Mouse (Mus musculus): ENCODE data around the gene Kif18a. TPM values are rescaled to one million over a fixed set of nuclear protein-coding genes. Genes with fewer than 3 reads are reported as not detected.

Gene Kif18a
- polyA plus RNA-seq, 1 experiment from 2014 or later: 35.8 TPM

GRCm38 (mm10) chr2:109281341-109281690 lies 778 bp downstream of the Kif18a start:
- no peaks in the 10 kb centered on the region for H3K27me3 ChIP-seq (ENCODE audit: control insufficient read depth, insufficient read depth, low read length)

GRCm38 (mm10) chr2:109284121-109284520 lies 3.6 kb downstream of the Kif18a start:
- no peak overlapping the region for H3K4me3 ChIP-seq (ENCODE audit: low read depth, low read length)
- H3K36me3 ChIP-seq (ENCODE audit: control insufficient read depth, insufficient read depth, low read length): no peaks in the 10 kb centered on the region
- H3K9me3 ChIP-seq (ENCODE audit: control insufficient read depth, low read length): no peaks in the 10 kb centered on the region
- H3K27ac ChIP-seq (ENCODE audit: low read depth, low read length): no peak overlapping the region
- DNase-seq (ENCODE audit: low spot score): no peak
- H3K27me3 ChIP-seq (ENCODE audit: control insufficient read depth, insufficient read depth, low read length): no peaks in the 10 kb centered on the region
- no peak for ATAC-seq (ENCODE audit: insufficient read depth, low FRiP score, low TSS enrichment)
- WGBS: 97% methylated on average over 3 of the region's 3 CpGs
- H3K4me2 ChIP-seq (ENCODE audit: low read depth): no peak overlapping the region
- H3K4me1 ChIP-seq (ENCODE audit: control insufficient read depth, insufficient read depth, low read length): no peaks in the 10 kb centered on the region; the same call in 1 of the 2 replicates
- H3K9ac ChIP-seq (ENCODE audit: low read length): no peak overlapping the region

More at GRCm38 (mm10) chr2:109281341-109281690, 778 bp downstream of the Kif18a start:
- Histone ChIP-seq H3K4me3 (ENCODE audit: low read depth, low read length) (peak overlapping the region; percentile 70), H3K4me1 (ENCODE audit: control insufficient read depth, insufficient read depth, low read length) (no peaks in the 10 kb centered on the region; the same call in 1 of the 2 replicates), H3K36me3 (ENCODE audit: control insufficient read depth, insufficient read depth, low read length) (no peaks in the 10 kb centered on the region), H3K27ac (ENCODE audit: low read depth, low read length) (no peak overlapping the region), H3K9me3 (ENCODE audit: control insufficient read depth, low read length) (no peaks in the 10 kb centered on the region), H3K4me2 (ENCODE audit: low read depth) (peak overlapping the region; percentile 62), H3K9ac (ENCODE audit: low read length) (peak overlapping the region; percentile 70)
- no peak for DNase-seq (ENCODE audit: low spot score)
- 0% methylated on average over 1 of the region's 1 CpGs for WGBS
- ATAC-seq (ENCODE audit: insufficient read depth, low FRiP score, low TSS enrichment): peak; percentile 35

- WGBS: 89% methylated on average over 6 of the region's 6 CpGs
- DNase-seq (ENCODE audit: low spot score): no peak
Observed at GRCm38 (mm10) chr2:109289327-109289726, 8.8 kb downstream of the Kif18a start.

GRCm38 (mm10) chr2:109296264-109296663 lies 15.7 kb downstream of the Kif18a start:
- WGBS: 93% methylated on average over 5 of the region's 5 CpGs
- no peak for DNase-seq (ENCODE audit: low spot score)
- ATAC-seq (ENCODE audit: insufficient read depth, low FRiP score, low TSS enrichment): no peak
- no peak overlapping the region for H3K4me2 ChIP-seq (ENCODE audit: low read depth)
- H3K9me3 ChIP-seq (ENCODE audit: control insufficient read depth, low read length): no peaks in the 10 kb centered on the region
- H3K4me3 ChIP-seq (ENCODE audit: low read depth, low read length): no peak overlapping the region
- no peaks in the 10 kb centered on the region for H3K27me3 ChIP-seq (ENCODE audit: control insufficient read depth, insufficient read depth, low read length)
- no peaks in the 10 kb centered on the region for H3K4me1 ChIP-seq (ENCODE audit: control insufficient read depth, insufficient read depth, low read length)
- peaks cover 2% of the 10 kb centered on the region; the same call in 1 of the 2 replicates for H3K36me3 ChIP-seq (ENCODE audit: control insufficient read depth, insufficient read depth, low read length)
- no peak overlapping the region for H3K9ac ChIP-seq (ENCODE audit: low read length)
- H3K27ac ChIP-seq (ENCODE audit: low read depth, low read length): no peak overlapping the region

More at GRCm38 (mm10) chr2:109289327-109289726, 8.8 kb downstream of the Kif18a start:
- Histone ChIP-seq H3K27me3 (ENCODE audit: control insufficient read depth, insufficient read depth, low read length) (no peaks in the 10 kb centered on the region), H3K36me3 (ENCODE audit: control insufficient read depth, insufficient read depth, low read length) (no peaks in the 10 kb centered on the region), H3K9me3 (ENCODE audit: control insufficient read depth, low read length) (no peaks in the 10 kb centered on the region), H3K4me3 (ENCODE audit: low read depth, low read length) (no peak overlapping the region), H3K9ac (ENCODE audit: low read length) (no peak overlapping the region), H3K27ac (ENCODE audit: low read depth, low read length) (no peak overlapping the region), H3K4me2 (ENCODE audit: low read depth) (no peak overlapping the region), H3K4me1 (ENCODE audit: control insufficient read depth, insufficient read depth, low read length) (no peaks in the 10 kb centered on the region)
- ATAC-seq (ENCODE audit: insufficient read depth, low FRiP score, low TSS enrichment): no peak

GRCm38 (mm10) chr2:109298160-109298559 lies 17.6 kb downstream of the Kif18a start:
- 95% methylated on average over 1 of the region's 1 CpGs for WGBS
- H3K9me3 ChIP-seq (ENCODE audit: control insufficient read depth, low read length): no peaks in the 10 kb centered on the region
- H3K27ac ChIP-seq (ENCODE audit: low read depth, low read length): no peak overlapping the region
- no peaks in the 10 kb centered on the region for H3K4me1 ChIP-seq (ENCODE audit: control insufficient read depth, insufficient read depth, low read length)
- H3K4me2 ChIP-seq (ENCODE audit: low read depth): no peak overlapping the region
- H3K36me3 ChIP-seq (ENCODE audit: control insufficient read depth, insufficient read depth, low read length): peaks cover 2% of the 10 kb centered on the region; the same call in 1 of the 2 replicates
- ATAC-seq (ENCODE audit: insufficient read depth, low FRiP score, low TSS enrichment): no peak
- DNase-seq (ENCODE audit: low spot score): no peak
- H3K27me3 ChIP-seq (ENCODE audit: control insufficient read depth, insufficient read depth, low read length): no peaks in the 10 kb centered on the region
- no peak overlapping the region for H3K4me3 ChIP-seq (ENCODE audit: low read depth, low read length)
- no peak overlapping the region for H3K9ac ChIP-seq (ENCODE audit: low read length)

- ATAC-seq (ENCODE audit: insufficient read depth, low FRiP score, low TSS enrichment) (no peak), DNase-seq (ENCODE audit: low spot score) (no peak)
- H3K4me2 ChIP-seq (ENCODE audit: low read depth): no peak overlapping the region
- H3K9me3 ChIP-seq (ENCODE audit: control insufficient read depth, low read length): no peaks in the 10 kb centered on the region
- 88% methylated on average over 3 of the region's 3 CpGs for WGBS
- no peaks in the 10 kb centered on the region for H3K36me3 ChIP-seq (ENCODE audit: control insufficient read depth, insufficient read depth, low read length)
- H3K27ac ChIP-seq (ENCODE audit: low read depth, low read length): no peak overlapping the region
- no peak overlapping the region for H3K9ac ChIP-seq (ENCODE audit: low read length)
- H3K4me1 ChIP-seq (ENCODE audit: control insufficient read depth, insufficient read depth, low read length): no peaks in the 10 kb centered on the region
- no peaks in the 10 kb centered on the region for H3K27me3 ChIP-seq (ENCODE audit: control insufficient read depth, insufficient read depth, low read length)
- no peak overlapping the region for H3K4me3 ChIP-seq (ENCODE audit: low read depth, low read length)
Observed at GRCm38 (mm10) chr2:109302234-109302633, 21.7 kb downstream of the Kif18a start.

GRCm38 (mm10) chr2:109303638-109304037 lies 23.1 kb downstream of the Kif18a start:
- no peaks in the 10 kb centered on the region for H3K36me3 ChIP-seq (ENCODE audit: control insufficient read depth, insufficient read depth, low read length)
- H3K9ac ChIP-seq (ENCODE audit: low read length): no peak overlapping the region
- no peak overlapping the region for H3K4me2 ChIP-seq (ENCODE audit: low read depth)
- no peak overlapping the region for H3K27ac ChIP-seq (ENCODE audit: low read depth, low read length)
- no peaks in the 10 kb centered on the region for H3K9me3 ChIP-seq (ENCODE audit: control insufficient read depth, low read length)
- H3K27me3 ChIP-seq (ENCODE audit: control insufficient read depth, insufficient read depth, low read length): no peaks in the 10 kb centered on the region
- H3K4me3 ChIP-seq (ENCODE audit: low read depth, low read length): no peak overlapping the region
- no peaks in the 10 kb centered on the region for H3K4me1 ChIP-seq (ENCODE audit: control insufficient read depth, insufficient read depth, low read length)
- ATAC-seq (ENCODE audit: insufficient read depth, low FRiP score, low TSS enrichment) (no peak), DNase-seq (ENCODE audit: low spot score) (no peak)

- 94% methylated on average over 5 of the region's 5 CpGs for WGBS
- Histone ChIP-seq H3K4me1 (ENCODE audit: control insufficient read depth, insufficient read depth, low read length) (no peaks in the 10 kb centered on the region), H3K27ac (ENCODE audit: low read depth, low read length) (no peak overlapping the region), H3K9ac (ENCODE audit: low read length) (no peak overlapping the region), H3K4me3 (ENCODE audit: low read depth, low read length) (no peak overlapping the region), H3K9me3 (ENCODE audit: control insufficient read depth, low read length) (no peaks in the 10 kb centered on the region), H3K27me3 (ENCODE audit: control insufficient read depth, insufficient read depth, low read length) (no peaks in the 10 kb centered on the region), H3K4me2 (ENCODE audit: low read depth) (no peak overlapping the region), H3K36me3 (ENCODE audit: control insufficient read depth, insufficient read depth, low read length) (peaks cover 2% of the 10 kb centered on the region; the same call in 1 of the 2 replicates)
- DNase-seq (ENCODE audit: low spot score) (no peak), ATAC-seq (ENCODE audit: insufficient read depth, low FRiP score, low TSS enrichment) (no peak)
Observed at GRCm38 (mm10) chr2:109311369-109311768, 30.8 kb downstream of the Kif18a start.

- Histone ChIP-seq H3K9ac (ENCODE audit: low read length) (no peak overlapping the region), H3K9me3 (ENCODE audit: control insufficient read depth, low read length) (no peaks in the 10 kb centered on the region), H3K4me1 (ENCODE audit: control insufficient read depth, insufficient read depth, low read length) (no peaks in the 10 kb centered on the region), H3K27ac (ENCODE audit: low read depth, low read length) (no peak overlapping the region), H3K4me2 (ENCODE audit: low read depth) (no peak overlapping the region), H3K36me3 (ENCODE audit: control insufficient read depth, insufficient read depth, low read length) (no peaks in the 10 kb centered on the region; the same call in 1 of the 2 replicates), H3K27me3 (ENCODE audit: control insufficient read depth, insufficient read depth, low read length) (no peaks in the 10 kb centered on the region), H3K4me3 (ENCODE audit: low read depth, low read length) (no peak overlapping the region)
- WGBS: 94% methylated on average over 1 of the region's 1 CpGs
- no peak for ATAC-seq (ENCODE audit: insufficient read depth, low FRiP score, low TSS enrichment)
- DNase-seq (ENCODE audit: low spot score): no peak
Observed at GRCm38 (mm10) chr2:109331807-109332206, 51.3 kb downstream of the Kif18a start.

Measured in neural tube, embryonic 11.5 days (tissue).